Mouse (Mus musculus) kidney, postnatal 25 days (tissue): ENCODE measurements around the gene Hist1h4a.
"Not testable (repeated sequence)": the region's sequence is repeated elsewhere in the genome, so short reads cannot be mapped to it uniquely, and the experiment has no call there.

Experiments
- DNase-seq, 2 experiments: peaks; one replicate each; pipeline ENCODE4 v3.0.0; 2021; ENCODE audit warnings: mixed read lengths in 2 of 2

The Hist1h4a gene

DNA sequence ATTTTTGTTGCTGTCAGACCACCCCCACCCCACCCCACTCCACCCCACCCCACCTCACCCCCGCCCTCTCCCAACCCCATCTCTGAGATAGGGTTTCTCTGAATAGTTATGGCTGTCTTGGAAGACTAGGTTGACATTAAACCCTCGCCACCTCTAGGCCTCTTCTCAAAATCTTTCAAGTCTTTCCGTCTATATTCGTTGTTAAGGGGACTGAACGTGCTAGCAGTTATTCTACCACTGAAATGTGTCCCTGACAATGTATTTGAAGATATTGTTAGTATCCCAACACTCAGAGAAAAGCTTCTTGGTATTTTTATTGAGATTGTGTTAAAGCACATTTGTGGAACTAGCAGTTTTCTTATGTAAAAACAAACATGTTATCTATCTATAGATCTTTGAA is 20.1 kb downstream of the Hist1h4a start:
- DNase-seq: no peak

- DNase-seq: no peak
Measured at GRCm38 (mm10) chr13:23740256-23740840, 20.7 kb downstream of the Hist1h4a start.

GRCm38 (mm10) chr13:23739922-23740252 is 21.1 kb downstream of the Hist1h4a start:
- DNase-seq: no peak

- DNase-seq: peak; percentile 96 to 98
Measured at GRCm38 (mm10) chr13:23739069-23739921, 21.7 kb downstream of the Hist1h4a start.

DNA sequence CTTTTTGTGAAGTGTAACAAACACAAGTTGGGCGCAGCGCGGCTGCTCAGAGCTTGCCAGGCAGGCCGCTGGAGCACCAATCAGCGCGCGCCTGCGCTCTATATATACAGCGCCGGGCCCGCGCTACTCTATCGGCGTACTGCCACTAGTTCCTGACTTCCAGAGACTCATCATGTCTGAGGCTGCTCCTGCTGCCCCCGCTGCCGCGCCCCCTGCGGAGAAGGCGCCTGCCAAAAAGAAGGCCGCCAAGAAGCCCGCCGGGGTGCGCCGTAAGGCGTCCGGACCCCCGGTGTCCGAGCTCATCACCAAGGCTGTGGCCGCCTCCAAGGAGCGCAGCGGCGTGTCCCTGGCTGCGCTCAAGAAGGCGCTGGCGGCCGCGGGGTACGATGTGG is 22.4 kb downstream of the Hist1h4a start, which contains the start of gene Hist1h1c:
Gene Hist1h1c (plus strand): TSS at position 132 of the 392 bp plus-strand sequence.
- DNase-seq: peak; percentile 87 to 95

- peak in 1 of 2 experiments; percentile 25 for DNase-seq
Measured at GRCm38 (mm10) chr13:23738041-23738440, 23.0 kb downstream of the Hist1h4a start.

DNA sequence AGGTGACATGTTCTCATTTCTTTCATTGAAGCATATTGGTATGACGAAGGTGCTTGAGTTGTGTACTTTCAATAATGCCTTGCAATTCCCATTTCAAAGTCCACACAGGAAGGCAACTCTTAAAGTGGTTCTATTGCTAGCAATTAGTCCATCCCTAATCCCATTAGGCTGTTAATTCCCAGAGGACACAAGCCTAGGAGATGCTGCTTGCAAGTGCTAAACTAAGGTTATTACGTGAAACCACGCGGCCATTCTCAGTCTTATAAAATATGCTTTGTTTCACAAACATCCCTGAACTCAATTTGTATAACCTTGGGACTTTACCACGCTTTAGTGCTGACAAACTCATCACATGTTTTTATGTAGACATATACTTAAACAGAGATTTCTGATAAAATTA is 23.9 kb downstream of the Hist1h4a start:
- no peak for DNase-seq

GRCm38 (mm10) chr13:23732156-23732804 is 28.8 kb downstream of the Hist1h4a start:
- DNase-seq: peak in 1 of 2 experiments; percentile 51

DNA sequence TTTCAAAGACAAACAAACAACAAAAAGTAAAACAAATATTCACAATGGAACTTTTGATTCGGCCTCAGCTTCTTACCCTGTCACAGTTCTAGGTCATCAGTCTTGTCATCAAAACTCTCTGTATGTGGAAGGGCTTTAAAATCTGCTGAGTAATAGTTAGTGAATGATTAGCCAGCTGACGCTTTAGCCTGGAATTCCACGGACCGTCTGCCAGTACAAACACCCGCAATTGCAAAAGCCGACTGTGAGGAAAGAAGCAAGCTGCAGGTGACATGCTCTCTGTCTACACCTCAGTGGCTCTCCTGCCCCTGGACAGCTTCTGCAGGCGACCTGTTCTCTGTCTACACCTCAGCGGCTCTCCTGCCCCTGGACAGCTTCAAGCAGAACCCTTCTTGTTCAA is 30.6 kb downstream of the Hist1h4a start:
- peak; percentile 65 to 84 for DNase-seq

- no peak for DNase-seq
Measured at GRCm38 (mm10) chr13:23729706-23730105, 31.3 kb downstream of the Hist1h4a start.

- no peak for DNase-seq
Measured at GRCm38 (mm10) chr13:23729192-23729525, 31.9 kb downstream of the Hist1h4a start.

DNA sequence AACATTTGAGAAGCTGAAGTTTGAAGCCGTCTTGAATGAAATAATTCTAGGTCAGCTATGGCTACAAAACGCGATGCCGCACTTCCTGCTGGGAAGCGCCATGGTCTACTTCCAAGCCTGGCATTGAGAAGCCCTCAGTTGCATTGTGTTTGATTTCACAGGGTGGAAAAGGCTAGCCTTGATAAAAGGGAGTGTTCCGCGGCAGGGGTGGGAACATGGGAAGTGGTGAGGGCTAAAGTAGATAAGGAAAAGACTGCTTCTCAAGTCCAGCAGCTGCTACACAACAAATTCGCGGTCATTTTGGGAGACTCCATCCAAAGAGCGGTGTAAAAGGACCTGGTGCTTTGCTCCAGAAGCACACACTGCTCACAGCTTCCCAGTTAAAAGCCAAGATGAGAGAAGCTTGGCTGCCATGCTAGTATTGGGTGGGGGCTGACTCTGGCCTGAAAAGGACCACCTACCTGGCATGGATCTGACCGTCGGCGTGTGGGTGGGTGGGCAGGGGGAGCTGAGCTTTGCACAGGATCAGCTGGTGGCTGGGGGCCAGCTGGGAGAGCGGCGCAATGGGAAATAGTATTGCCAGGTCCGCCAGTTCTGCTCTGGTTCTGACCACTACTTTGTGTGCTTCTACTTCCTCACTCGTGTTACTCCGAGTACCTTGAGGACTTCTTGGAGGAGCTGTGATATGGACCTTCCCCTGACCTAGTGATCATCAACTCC is 32.4 kb downstream of the Hist1h4a start:
- DNase-seq: no peak

GRCm38 (mm10) chr13:23725213-23725612 is 35.8 kb downstream of the Hist1h4a start:
- DNase-seq: no peak

DNA sequence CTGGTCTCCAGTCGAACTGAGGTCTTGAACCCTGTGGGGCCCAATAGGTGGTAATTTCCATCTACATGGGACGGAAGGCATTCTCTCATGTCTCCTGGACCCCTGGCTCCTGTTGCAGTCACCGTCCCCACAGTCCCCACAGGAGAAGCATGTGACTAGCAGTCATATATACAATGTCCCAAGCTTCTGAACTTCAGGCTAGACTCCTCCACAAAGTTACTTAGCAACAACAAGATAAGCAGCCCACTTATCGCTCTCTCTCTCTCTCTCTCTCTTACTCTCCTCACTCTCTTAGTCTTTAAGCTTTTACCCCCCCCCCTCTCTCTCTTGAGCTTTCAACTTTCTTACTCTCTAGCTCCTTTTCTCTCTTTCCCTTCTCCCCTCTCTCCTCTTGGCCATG is 36.8 kb downstream of the Hist1h4a start:
- DNase-seq: no peak

- not testable (repeated sequence) for DNase-seq
Measured at GRCm38 (mm10) chr13:23717593-23718245, 43.3 kb downstream of the Hist1h4a start.

GRCm38 (mm10) chr13:23717176-23717575 is 43.9 kb downstream of the Hist1h4a start:
- no peak for DNase-seq

DNA sequence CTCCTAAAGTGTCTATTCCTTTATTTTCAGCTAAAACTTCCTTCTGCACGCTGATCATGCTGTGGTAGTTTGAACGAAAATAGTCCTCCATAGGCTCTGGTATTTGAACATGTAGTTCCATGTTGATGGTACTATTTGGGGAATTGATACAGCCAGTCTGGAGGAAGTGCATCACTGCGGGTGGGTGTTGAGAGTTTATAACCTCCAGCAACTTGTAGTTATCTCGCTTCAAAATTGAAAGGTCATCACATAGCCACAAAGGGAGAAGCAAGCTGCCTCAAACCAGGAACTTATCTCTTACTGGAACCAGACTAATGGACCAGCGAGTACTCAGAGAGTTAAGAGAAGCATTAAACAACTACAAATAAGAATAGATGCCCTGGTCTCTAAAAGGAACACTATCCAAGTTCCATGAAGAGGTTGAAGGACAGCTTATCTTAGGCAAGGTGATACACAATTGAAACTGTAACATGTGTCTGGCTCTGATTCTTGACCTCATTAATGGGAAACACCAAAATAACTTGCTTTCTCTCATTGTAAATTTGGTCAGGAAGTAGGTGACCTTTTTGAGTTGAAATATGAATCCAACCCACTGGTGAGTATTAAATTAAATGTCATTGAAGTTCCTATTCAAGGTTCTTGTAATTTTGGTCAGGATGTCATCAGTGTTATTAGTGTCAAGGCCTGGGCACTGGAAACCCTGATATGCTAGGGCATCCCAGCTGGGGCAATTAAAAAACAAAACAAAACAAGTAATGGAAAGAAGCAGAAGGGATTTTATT is 44.6 kb downstream of the Hist1h4a start:
- DNase-seq: no peak
